Comparison of ENCODE assay signal across 22 mouse cellular contexts in the genomic region with DNA sequence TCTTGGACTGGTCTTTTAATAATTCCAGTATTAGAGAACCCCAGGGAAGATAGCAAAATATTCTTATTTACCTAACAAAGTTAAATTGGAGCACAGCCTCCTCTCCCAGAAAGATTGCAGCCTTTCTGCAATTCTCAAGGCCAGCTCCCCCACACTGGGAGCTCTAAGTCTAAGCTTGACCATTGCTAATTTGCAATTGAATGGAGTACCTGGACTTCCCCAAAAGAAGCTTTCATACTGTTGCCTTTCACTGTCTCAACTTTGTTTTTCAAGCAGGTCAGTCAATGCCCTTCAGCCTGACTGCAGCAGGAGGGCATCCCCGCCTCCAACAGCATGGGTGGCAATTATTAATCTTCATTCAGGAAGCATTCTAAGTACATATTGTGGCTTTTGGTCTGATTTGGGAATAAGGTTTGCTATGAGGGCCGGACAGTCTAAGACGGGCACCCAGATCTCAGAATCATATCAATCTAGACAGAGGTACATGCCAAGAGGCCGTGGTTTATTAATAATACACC. TPM values are rescaled to one million over a fixed set of nuclear protein-coding genes. Genes with fewer than 3 reads are reported as not detected.
DNase-seq lines count a peak whose midpoint lies in the region; TF ChIP-seq lines count a peak whose summit lies in the region.
"Not testable (repeated sequence)": the region's sequence is repeated elsewhere in the genome, so short reads cannot be mapped to it uniquely, and the experiment has no call there.
"Had no signal": no experiment of that assay in that cellular context is flagged by ENCODE, and none has a peak within 500 bp of the region (broad histone marks: within the 10 kb centered on the region; RNA-seq: fewer than 3 reads in every experiment).

No protein-coding gene starts in this region.

- TF ChIP-seq POLR2A in ES-Bruce4 (IDR thresholded peaks at IDR 0.05; ENCODE audit: insufficient read depth, low read length) = not testable (repeated sequence)

- in situ Hi-C loops in ES-E14 (cut with MboI; ENCODE audit: low sequenced_read_pairs in 2 of 2, unreplicated experiment in 2 of 2) = not testable (repeated sequence)

- TF ChIP-seq CTCF in ES-Bruce4 (IDR thresholded peaks at IDR 0.05; ENCODE audit: low read depth, low read length) = not testable (repeated sequence)

- not testable (repeated sequence) for H3K9ac ChIP-seq in ES-Bruce4 (ENCODE audit: low read depth, poor library complexity, severe bottlenecking)
- peak overlapping the region; percentile 28; the same call in 1 of the 2 replicates for H3K9ac ChIP-seq in ES-E14 (ENCODE audit: insufficient read depth, low read depth, low read length, poor library complexity, severe bottlenecking)

- H3K4me1 ChIP-seq in ES-Bruce4 (ENCODE audit: control insufficient read depth, insufficient read depth, low read length) = not testable (repeated sequence)
- H3K4me1 ChIP-seq in ES-E14 (ENCODE audit: control insufficient read depth in 2 of 2, insufficient read depth in 2 of 2, low read length in 2 of 2, poor library complexity in 1 of 2) = peaks cover 8 to 10% of the 10 kb centered on the region in 2 experiments

- H3K36me3 ChIP-seq in ES-Bruce4 (ENCODE audit: control insufficient read depth, insufficient read depth, low read length, poor library complexity, severe bottlenecking); ES-E14 (ENCODE audit: control insufficient read depth, insufficient read depth, low read length, poor library complexity, severe bottlenecking): not testable (repeated sequence)

- H3K4me3 ChIP-seq in ES-Bruce4 (ENCODE audit: low read depth, low read length) = not testable (repeated sequence)
- H3K4me3 ChIP-seq in ES-E14 (ENCODE audit: insufficient read depth in 1 of 2, low read depth in 1 of 2, low read length in 2 of 2, poor library complexity in 1 of 2, severe bottlenecking in 1 of 2) = peak overlapping the region; percentile 48 to 49; a peak in 3 of 4 replicates

- DNase-seq in ES-E14 (ENCODE audit: low read depth, low spot score) = not testable (repeated sequence)
- peak; percentile 49 for DNase-seq in heart, adult 11 months
- DNase-seq in kidney, adult 11 months = peak; percentile 32
- DNase-seq in kidney, adult 8-10 months = peak; percentile 41 to 48
- peak; percentile 41 to 43 for DNase-seq in kidney, postnatal 36 days

- not testable (repeated sequence) for H3K27me3 ChIP-seq in ES-Bruce4 (ENCODE audit: control insufficient read depth, insufficient read depth, low read length, poor library complexity, severe bottlenecking)

- peak; percentile 94 for TF ChIP-seq EP300 in ES-Bruce4 (IDR thresholded peaks at IDR 0.05; ENCODE audit: insufficient read depth, low read depth, low read length)

- H3K27ac ChIP-seq in ES-Bruce4 (ENCODE audit: insufficient read depth, low read length) (peak overlapping the region; percentile 80), ES-E14 (ENCODE audit: insufficient read depth, low read depth, low read length, poor library complexity, severe bottlenecking) (peak overlapping the region; percentile 94)

- not testable (repeated sequence) for H3K9me3 ChIP-seq in ES-Bruce4 (replicated peaks; ENCODE audit: control insufficient read depth, insufficient read depth, low read length, poor library complexity, severe bottlenecking); ES-E14 (ENCODE audit: control insufficient read depth, insufficient read depth, low read depth, low read length)

RNA-seq across cellular contexts. Expression of a gene that starts 6.8 kb away (rescaled TPM):
- polyA plus RNA-seq in ES-Bruce4 (2011; ENCODE audit: insufficient read depth, insufficient read length, low read depth, missing spikeins) = 3.2 and 4.1 TPM in 2 replicates
- 1.5 and 1.6 TPM in 2 replicates for total RNA-seq in ES-E14 (2012; rRNA removed)
- total RNA-seq: adrenal gland, adult 18-20 months; adrenal gland, adult 8-10 months; adrenal gland, postnatal 14 days; adrenal gland, postnatal 36 days; forebrain, postnatal 0 days; MEL had no signal
- polyA plus RNA-seq: activated CD4-positive, CD25-positive, alpha-beta regulatory T cell, adult 4 months; C2C12; cerebellum, adult 2 months; cortical plate, adult 2 months; embryonic facial prominence, embryonic 10.5 days; embryonic facial prominence, embryonic 12.5 days; embryonic facial prominence, embryonic 14.5 days; forebrain, embryonic 11.5 days; forebrain, embryonic 13.5 days; forebrain, embryonic 15.5 days; forebrain, postnatal 0 days had no signal

RNA-seq across cellular contexts. Expression of a gene that starts 30.1 kb away (rescaled TPM):
- 9.7 and 11.5 TPM in 2 replicates for polyA plus RNA-seq in ES-Bruce4 (2011; ENCODE audit: insufficient read depth, insufficient read length, low read depth, missing spikeins)
- total RNA-seq in ES-E14 (2012; rRNA removed) = 11.6 and 21.7 TPM in 2 replicates

RNA-seq across cellular contexts. Expression of a gene that starts 46.2 kb away (rescaled TPM):
- 55.8 and 60.3 TPM in 2 replicates for polyA plus RNA-seq in ES-Bruce4 (2011; ENCODE audit: insufficient read depth, insufficient read length, low read depth, missing spikeins)
- 26.4 and 47.2 TPM in 2 replicates for total RNA-seq in ES-E14 (2012; rRNA removed)
